Mouse (Mus musculus) lung, postnatal 0 days (tissue): ENCODE data around the gene Gpd1.

Experiments used
- CTCF ChIP-seq: IDR thresholded peaks from 2 replicates; pipeline ENCODE4 v1.5.1; 2016; ENCODE audit warnings: antibody characterized with exemption, mild to moderate bottlenecking
- EP300 ChIP-seq: IDR thresholded peaks from 2 replicates; pipeline ENCODE4 v1.6.1; 2016; ENCODE audit warnings: antibody characterized with exemption, mild to moderate bottlenecking, control low read depth

DNA sequence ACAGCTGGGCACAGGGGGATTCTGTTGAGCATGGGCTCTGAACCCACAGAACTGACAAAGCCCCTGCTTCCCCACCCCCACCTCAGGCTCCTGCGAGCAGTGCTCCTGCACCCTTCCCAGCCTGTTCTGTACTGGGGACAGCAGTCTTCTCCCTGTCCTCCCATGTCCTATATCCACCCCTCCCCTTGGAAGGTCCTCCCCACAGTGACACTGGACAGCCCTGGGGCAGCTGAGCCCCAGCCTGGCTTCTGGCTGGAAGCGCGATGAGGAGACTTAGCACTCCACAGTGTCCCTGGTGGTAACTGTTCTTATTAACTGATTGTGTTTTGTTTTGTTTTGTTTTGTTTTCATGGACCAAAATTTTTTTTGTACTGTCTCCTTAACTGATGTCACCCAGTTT, 3.7 kb upstream of the Gpd1 start:
- no peak; the same call in 1 of the 2 replicates for TF ChIP-seq CTCF
- TF ChIP-seq EP300, result no peak
